Mouse (Mus musculus) bone marrow macrophage, adult 2 months (primary cell): ENCODE results near the gene Klhdc8a.

Experiments used
- CTCF ChIP-seq: IDR thresholded peaks from 2 replicates; pipeline ENCODE4 v1.5.1; 2012; ENCODE audit warnings: low read depth, mild to moderate bottlenecking, low read length, moderate library complexity
- POLR2A ChIP-seq: IDR thresholded peaks from 2 replicates; pipeline ENCODE4 v1.6.1; 2012; ENCODE audit warnings: mild to moderate bottlenecking, low read depth, low read length, borderline replicate concordance

GRCm38 (mm10) chr1:132348401-132348800, 50.0 kb downstream of the Klhdc8a start:
- TF ChIP-seq POLR2A (no peak), CTCF (no peak)
